Mouse (Mus musculus) megakaryocyte-erythroid progenitor cell, adult 5-6 weeks (primary cell): Measurements from ENCODE around the gene Gfm1. TPM values are rescaled to one million over a fixed set of nuclear protein-coding genes. Genes with fewer than 3 reads are reported as not detected.

Experiments
- ATAC-seq: replicated peaks from 2 replicates; pipeline ENCODE4 v1.8.0; 2016; ENCODE audit warnings: mild to moderate bottlenecking, inconsistent platforms; ENCODE audit not compliant: severe bottlenecking, poor library complexity, low FRiP score, low TSS enrichment
- total RNA-seq, 2 experiments: library from RNA; stranded (forward) in 1 of 2; stranded (reverse) in 1 of 2; fragments of 200-1000, 215-1000 nt in 1 of 2; fragments of >200 nt in 1 of 2; fragmentation: Nextera tagmentation in 1 of 2; gene quantifications; 2 replicates each; pipeline ENCODE4 v1.2.3; 2014 to 2017

The Gfm1 gene
- 43.2 and 58.5 TPM in 2 replicates for total RNA-seq (2014; fragmentation: Nextera tagmentation)
- 95.9 and 175 TPM in 2 replicates for total RNA-seq (2017)

- peak; percentile 99 for ATAC-seq
Observed at GRCm38 (mm10) chr3:67429999-67430380, at the start of gene Gfm1. Gene Gfm1 (plus strand): TSS chr3:67430096.

GRCm38 (mm10) chr3:67429338-67429998, 428 bp upstream of the Gfm1 start:
- ATAC-seq, result peak; percentile 14; the same call in 1 of the 2 replicates

DNA sequence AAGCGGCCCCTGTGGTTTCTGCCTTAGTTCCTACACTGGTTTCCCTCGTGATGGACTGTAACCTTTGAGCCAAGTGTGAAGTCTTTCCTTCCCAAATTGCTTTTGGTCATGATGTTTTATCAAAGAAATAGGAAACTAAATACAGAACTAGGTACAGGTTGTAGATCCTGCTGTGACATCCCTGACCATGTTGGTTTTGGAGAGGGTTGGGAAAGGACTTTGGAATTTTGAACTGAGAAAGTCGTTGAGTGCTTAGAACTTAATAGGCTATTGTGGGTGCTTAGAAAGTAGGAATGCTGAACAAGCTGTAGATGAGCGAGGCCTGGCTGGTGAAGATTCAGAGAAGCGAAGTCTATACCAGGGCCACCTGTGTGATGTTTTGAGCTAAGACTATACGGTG, 4.1 kb downstream of the Gfm1 start:
- no peak for ATAC-seq

DNA sequence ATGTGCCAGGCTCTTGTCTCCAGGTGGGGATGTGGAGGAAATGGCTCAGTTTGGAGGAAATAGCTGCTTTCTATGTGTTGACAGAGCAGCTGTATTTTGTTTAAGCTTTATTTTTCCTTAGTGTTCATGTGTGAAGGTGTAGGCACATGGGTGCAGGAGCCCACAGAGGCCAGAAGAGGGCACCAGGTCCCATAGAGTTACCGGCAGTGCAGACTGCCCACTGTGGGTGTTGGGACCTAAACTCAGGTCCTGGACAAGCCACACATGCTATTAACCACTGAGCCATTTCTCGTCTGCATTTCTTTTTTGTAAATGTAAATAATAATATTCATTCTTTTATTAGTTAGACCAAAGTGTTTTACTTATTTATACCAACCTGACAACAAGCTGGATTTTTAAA, 17.2 kb downstream of the Gfm1 start:
- no peak for ATAC-seq

DNA sequence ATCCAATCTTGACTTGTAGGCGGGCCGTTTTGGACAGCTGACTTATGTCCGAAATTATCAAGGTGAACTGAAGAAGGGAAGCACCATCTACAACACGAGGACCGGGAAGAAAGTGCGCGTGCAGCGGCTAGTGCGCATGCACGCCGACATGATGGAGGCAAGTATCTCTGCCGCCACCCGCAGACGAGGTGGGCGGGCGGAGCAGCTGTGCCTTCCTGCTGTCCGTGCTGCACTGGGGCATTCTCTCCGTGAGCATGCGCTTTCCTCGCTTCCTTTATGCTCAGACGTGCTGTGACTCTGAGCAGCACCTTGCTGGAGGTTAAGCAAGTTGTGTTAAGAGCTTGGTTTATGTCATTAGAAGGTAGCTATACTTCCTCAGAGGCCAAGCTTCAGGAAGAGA, 19.8 kb downstream of the Gfm1 start:
- no peak for ATAC-seq

DNA sequence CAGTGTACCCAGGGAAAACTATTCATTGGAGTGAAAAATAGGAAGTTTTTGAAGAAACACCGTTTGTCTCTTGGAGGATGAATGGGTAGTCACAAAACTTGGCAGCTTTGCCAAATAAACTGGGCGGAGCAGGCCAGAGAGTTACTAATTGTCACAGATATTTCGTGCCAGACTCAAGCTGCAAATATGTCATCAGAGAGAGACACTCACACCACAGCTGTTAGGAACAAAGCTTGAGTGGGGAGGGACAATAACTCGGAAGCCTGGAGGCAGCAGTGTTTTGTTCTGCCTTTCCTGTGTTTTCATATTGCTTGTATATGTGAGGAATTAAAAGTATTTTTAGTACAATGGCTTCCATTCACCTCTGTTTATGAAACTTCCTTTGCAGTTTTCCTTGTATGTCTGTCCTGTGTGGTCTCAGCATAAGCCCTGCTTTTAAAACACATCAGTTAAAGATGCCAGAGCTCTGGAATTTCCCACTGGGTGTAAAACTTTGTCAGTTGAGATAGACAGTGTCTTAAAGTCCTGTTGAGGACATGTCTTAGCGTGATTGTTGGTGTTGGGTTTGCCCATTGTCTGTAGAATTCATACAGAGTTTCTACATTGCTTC, 20.8 kb downstream of the Gfm1 start:
- no peak for ATAC-seq

DNA sequence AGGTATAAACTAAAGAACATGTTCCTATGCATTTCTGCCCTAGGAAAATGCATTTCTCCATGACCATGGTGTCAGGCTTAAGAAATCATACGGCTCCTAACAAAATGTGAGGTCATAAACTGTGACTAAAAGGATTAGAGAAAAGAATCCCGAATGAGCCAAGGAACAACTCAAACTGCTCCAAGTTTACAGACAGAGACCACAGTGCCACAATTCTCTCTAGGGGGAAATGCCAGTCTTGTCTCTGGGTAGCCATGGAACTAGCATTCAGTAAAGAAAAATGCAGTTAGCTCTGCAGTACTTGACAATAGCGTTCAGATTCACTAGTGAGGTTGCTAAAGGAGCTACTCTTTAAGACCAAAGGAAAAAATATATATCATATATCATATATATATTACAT, 30.0 kb downstream of the Gfm1 start:
- ATAC-seq, result no peak

- ATAC-seq, result no peak
Observed at GRCm38 (mm10) chr3:67462015-67462414, 32.1 kb downstream of the Gfm1 start.

DNA sequence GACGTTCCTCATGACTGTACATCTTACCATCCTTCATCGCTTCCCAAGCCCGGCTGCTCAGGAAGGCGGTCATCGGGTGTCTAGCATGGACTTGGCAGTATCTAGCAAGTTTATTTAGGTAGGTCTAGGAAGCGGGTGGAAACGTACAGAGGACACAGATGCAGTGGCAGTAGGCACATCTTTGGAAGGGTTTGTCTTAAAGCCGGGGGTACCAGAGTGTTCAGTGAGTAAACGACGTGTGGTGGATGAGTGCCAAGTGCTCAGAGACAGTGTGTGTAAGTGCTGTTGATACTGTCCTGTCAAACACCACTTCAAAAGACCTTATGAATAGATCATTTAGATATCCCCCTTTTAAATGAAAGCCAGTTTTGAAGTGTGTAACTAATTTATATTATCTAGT, 32.7 kb downstream of the Gfm1 start:
- ATAC-seq, result no peak

DNA sequence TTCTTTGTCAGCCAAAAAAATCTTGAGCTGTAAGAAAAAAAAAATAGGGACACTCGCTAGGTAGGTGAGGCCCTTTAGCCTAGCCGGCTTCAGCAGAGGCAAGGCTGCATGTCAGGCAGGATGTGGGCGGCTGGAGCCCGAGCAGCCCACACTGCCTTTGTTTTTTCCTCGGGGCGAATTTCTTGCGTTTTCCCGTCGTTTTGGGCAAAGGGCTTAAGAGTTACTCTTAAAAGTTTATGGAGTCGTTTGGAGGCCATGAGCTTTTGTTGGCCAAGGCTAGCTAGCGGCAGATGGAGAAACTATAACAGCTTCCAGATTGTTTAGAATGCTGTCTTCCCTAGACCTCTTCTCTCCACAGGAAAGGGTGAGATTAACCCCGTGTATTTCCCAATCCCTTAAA, 33.1 kb downstream of the Gfm1 start:
- peak; percentile 18; the same call in 1 of the 2 replicates for ATAC-seq

GRCm38 (mm10) chr3:67463450-67464372, 33.8 kb downstream of the Gfm1 start, which contains the start of gene Lxn:
Gene Lxn (minus strand): TSS chr3:67463926.
- ATAC-seq, result peak; percentile 94

- no peak for ATAC-seq
Observed at GRCm38 (mm10) chr3:67466576-67466975, 36.7 kb downstream of the Gfm1 start.

GRCm38 (mm10) chr3:67467281-67467680, 37.4 kb downstream of the Gfm1 start:
- ATAC-seq, result no peak

GRCm38 (mm10) chr3:67471408-67472127, 41.7 kb downstream of the Gfm1 start:
- peak; percentile 93 for ATAC-seq

DNA sequence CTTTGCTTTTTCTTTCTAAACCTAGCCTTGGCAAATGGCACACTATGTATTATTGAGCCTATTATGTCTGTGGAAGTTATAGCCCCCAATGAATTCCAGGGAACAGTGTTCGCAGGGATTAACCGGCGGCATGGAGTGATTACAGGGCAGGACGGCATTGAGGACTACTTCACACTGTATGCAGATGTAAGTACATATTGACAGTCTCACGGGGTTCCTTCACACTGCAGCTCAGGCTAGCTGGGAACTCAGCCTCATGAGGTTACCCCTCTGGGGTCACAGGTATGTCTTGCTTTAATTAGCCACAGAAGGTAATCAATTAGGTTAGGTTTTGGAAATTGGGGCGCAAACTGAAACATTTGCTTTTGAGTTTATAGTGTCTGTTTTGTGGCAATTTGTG, 43.5 kb downstream of the Gfm1 start:
- ATAC-seq, result no peak

DNA sequence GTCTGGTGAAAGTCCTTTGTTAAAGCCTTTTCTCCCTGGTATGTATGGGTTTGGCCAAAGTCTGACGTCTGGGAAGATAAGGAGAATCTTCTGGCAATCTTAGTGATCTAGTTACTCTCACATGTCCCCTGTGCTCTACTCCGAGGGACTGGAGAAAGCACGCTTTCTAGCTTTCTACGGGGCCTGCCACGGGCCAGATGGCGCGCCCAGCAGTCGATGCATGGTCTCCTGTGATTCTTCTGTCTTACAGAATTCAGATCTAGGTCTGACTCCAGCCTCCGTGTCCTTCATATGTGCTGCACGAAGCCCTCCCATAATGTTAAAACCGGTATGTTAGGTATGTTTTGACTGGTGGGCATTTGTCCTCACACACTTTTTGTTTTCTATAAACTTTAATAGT, 49.9 kb downstream of the Gfm1 start:
- no peak for ATAC-seq

- ATAC-seq, result no peak
Observed at GRCm38 (mm10) chr3:67482400-67482799, 52.5 kb downstream of the Gfm1 start.

DNA sequence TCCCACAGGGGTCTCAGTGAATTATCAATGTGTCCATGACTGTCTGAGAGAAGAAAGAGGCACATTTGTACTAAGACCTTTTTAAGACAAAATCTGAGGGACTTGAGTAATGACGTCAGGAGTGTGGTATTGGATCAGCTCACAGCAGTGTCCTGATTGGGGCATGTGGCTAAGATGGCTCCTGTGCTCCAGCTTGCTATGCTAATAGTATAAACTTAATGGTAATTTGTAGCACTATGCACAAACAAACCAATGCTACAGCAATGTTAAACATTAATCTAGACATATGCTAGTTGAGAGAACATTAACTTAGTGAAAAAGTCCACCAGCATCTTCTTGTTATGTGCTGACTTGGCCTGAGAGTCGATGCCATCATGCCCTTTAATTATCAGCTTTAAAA, 55.3 kb downstream of the Gfm1 start:
- no peak for ATAC-seq

DNA sequence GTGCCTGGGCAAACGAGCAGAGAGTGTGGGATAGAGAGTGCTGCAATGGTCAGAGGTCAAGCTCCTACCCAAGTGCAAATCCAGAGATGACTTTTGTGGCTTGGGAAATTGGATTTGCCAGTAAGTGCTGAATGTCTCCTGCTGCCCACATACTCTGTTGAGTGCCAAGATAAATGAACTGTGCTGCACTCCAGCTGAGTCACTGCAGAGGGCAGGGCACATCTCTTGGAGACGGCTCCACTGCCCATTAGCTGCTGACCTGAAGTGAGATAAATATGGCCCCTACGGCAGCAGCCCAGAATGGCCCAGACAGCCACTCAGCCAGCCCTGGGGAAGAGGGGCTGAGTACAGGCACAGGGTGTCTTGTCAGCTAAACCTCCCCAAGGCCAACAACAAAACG, 60.3 kb downstream of the Gfm1 start:
- no peak for ATAC-seq
